Mouse (Mus musculus) testis, adult 2 months (tissue): ENCODE measurements around the gene Rbm45.

Experiments
- CTCF ChIP-seq: fragments of 200-500 bp; IDR thresholded peaks from 2 replicates; pipeline ENCODE4 v1.5.1; 2012; ENCODE audit warnings: low read depth, mild to moderate bottlenecking, inconsistent platforms, low read length, moderate library complexity; ENCODE audit not compliant: control insufficient read depth, insufficient read depth, insufficient replicate concordance
- POLR2A ChIP-seq: fragments of 200-500 bp; IDR thresholded peaks from 2 replicates; pipeline ENCODE4 v1.6.1; 2012; ENCODE audit warnings: low read depth, mild to moderate bottlenecking, inconsistent platforms, low read length, moderate library complexity; ENCODE audit not compliant: control insufficient read depth

GRCm38 (mm10) chr2:76421411-76421924 lies 51.7 kb downstream of the Rbm45 start:
- TF ChIP-seq POLR2A (no peak), CTCF (no peak)
